Mouse (Mus musculus) MEL (cell line): ENCODE measurements around the gene Apol10a. TPM values are rescaled to one million over a fixed set of nuclear protein-coding genes. Genes with fewer than 3 reads are reported as not detected.

Experiments
- polyA plus RNA-seq, 2 experiments: library from polyadenylated mRNA; stranded (reverse) in 1 of 2; unstranded in 1 of 2; fragments of >175 nt in 1 of 2; fragments of >200 nt in 1 of 2; gene quantifications; 2 replicates each; pipeline versions ENCODE4 v1.2.1 to v1.2.4; 2012; ENCODE audit warnings: low replicate concordance in 2 of 2, low read depth in 1 of 2; ENCODE audit not compliant: insufficient read length in 2 of 2, insufficient read depth in 1 of 2, missing spikeins in 1 of 2
- total RNA-seq: library from RNA; depleted of rRNA; stranded (reverse); fragments of 300-350 nt; gene quantifications from 2 replicates; pipeline ENCODE4 v1.2.3, GENCODE M21; 2012; rRNA removed

The Apol10a gene
- total and polyA plus RNA-seq, 3 experiments, result not detected

Other genes starting within 250 kb of the Apol10a start
- 3.4 and 4.0 TPM in 2 replicates for gene Rbfox2, start 170.0 kb upstream of the Apol10a start, total RNA-seq
- 1 to 10 TPM in 1 of 2 experiments, not detected in 1; 6.0 TPM for gene Rbfox2, start 170.0 kb upstream of the Apol10a start, polyA plus RNA-seq
- gene Apol7a, start 77.9 kb upstream of the Apol10a start, total RNA-seq, result not detected in 2 replicates
- not detected for gene Apol7a, start 77.9 kb upstream of the Apol10a start, polyA plus RNA-seq
- not detected in 2 replicates for gene Apol9a, start 65.9 kb upstream of the Apol10a start, total RNA-seq
- gene Apol9a, start 65.9 kb upstream of the Apol10a start, polyA plus RNA-seq, result not detected
- gene Apol7b, start 29.6 kb upstream of the Apol10a start, total RNA-seq, result not detected in 2 replicates
- gene Apol7b, start 29.6 kb upstream of the Apol10a start, polyA plus RNA-seq, result not detected
- 0.12 TPM in 1 of 2 replicates, not detected in the other for gene Apol11a, start 31.2 kb downstream of the Apol10a start, total RNA-seq
- not detected for gene Apol11a, start 31.2 kb downstream of the Apol10a start, polyA plus RNA-seq
- gene Apol7c, start 56.3 kb downstream of the Apol10a start, total RNA-seq, result not detected in 2 replicates
- not detected for gene Apol7c, start 56.3 kb downstream of the Apol10a start, polyA plus RNA-seq
- not detected in 2 replicates for gene 1700025B11Rik, start 84.8 kb downstream of the Apol10a start, total RNA-seq
- gene 1700025B11Rik, start 84.8 kb downstream of the Apol10a start, polyA plus RNA-seq, result not detected
- 0.07 and 0.08 TPM in 2 replicates for gene Apol10b, start 119.1 kb downstream of the Apol10a start, total RNA-seq
- gene Apol10b, start 119.1 kb downstream of the Apol10a start, polyA plus RNA-seq, result under 1 TPM in 1 of 2 experiments, not detected in 1; 0.19 TPM
- not detected in 2 replicates for gene Gm36245, start 122.2 kb downstream of the Apol10a start, total RNA-seq
- gene Gm36245, start 122.2 kb downstream of the Apol10a start, polyA plus RNA-seq, result not detected
- 0.52 and 1.3 TPM in 2 replicates for gene Apol11b, start 166.2 kb downstream of the Apol10a start, total RNA-seq
- under 1 TPM in 1 of 2 experiments, not detected in 1; 0.39 TPM for gene Apol11b, start 166.2 kb downstream of the Apol10a start, polyA plus RNA-seq
- not detected in 2 replicates for gene Apol7e, start 221.8 kb downstream of the Apol10a start, total RNA-seq
- gene Apol7e, start 221.8 kb downstream of the Apol10a start, polyA plus RNA-seq, result not detected